Mouse (Mus musculus): Measurements from ENCODE around the gene Adgrg4.

Adgrg4 gene

GRCm38 (mm10) chrX:56869863-56870262 is at the start of gene Adgrg4:
Adgrg4 (plus strand) TSS chrX:56870163.
- DNase-seq = no peak

- no peak for DNase-seq
Observed at GRCm38 (mm10) chrX:56821765-56822603, 48.0 kb upstream of the Adgrg4 start, which contains the start of gene Map7d3. Map7d3 (minus strand) TSS chrX:56822326.

GRCm38 (mm10) chrX:56827492-56827891 is 42.5 kb upstream of the Adgrg4 start:
- no peak for DNase-seq

- DNase-seq = no peak
Observed at GRCm38 (mm10) chrX:56835842-56836241, 34.1 kb upstream of the Adgrg4 start.

- no peak for DNase-seq
Observed at GRCm38 (mm10) chrX:56839369-56839768, 30.6 kb upstream of the Adgrg4 start.

- DNase-seq = no peak
Observed at GRCm38 (mm10) chrX:56841255-56841654, 28.7 kb upstream of the Adgrg4 start.

GRCm38 (mm10) chrX:57012891-57013290 is 142.9 kb downstream of the Adgrg4 start:
- DNase-seq = no peak

GRCm38 (mm10) chrX:57042774-57043173 is 172.8 kb downstream of the Adgrg4 start, which contains the start of gene Brs3:
Brs3 (plus strand) TSS chrX:57043074.
- no peak for DNase-seq

- no peak for DNase-seq
Observed at GRCm38 (mm10) chrX:57043869-57044268, 173.9 kb downstream of the Adgrg4 start.
